Mouse (Mus musculus): ENCODE results near the gene Auts2. TPM values are rescaled to one million over a fixed set of nuclear protein-coding genes. Genes with fewer than 3 reads are reported as not detected.

The Auts2 gene
- polyA plus RNA-seq, 2 experiments = 38.3 to 50.8 TPM

DNA sequence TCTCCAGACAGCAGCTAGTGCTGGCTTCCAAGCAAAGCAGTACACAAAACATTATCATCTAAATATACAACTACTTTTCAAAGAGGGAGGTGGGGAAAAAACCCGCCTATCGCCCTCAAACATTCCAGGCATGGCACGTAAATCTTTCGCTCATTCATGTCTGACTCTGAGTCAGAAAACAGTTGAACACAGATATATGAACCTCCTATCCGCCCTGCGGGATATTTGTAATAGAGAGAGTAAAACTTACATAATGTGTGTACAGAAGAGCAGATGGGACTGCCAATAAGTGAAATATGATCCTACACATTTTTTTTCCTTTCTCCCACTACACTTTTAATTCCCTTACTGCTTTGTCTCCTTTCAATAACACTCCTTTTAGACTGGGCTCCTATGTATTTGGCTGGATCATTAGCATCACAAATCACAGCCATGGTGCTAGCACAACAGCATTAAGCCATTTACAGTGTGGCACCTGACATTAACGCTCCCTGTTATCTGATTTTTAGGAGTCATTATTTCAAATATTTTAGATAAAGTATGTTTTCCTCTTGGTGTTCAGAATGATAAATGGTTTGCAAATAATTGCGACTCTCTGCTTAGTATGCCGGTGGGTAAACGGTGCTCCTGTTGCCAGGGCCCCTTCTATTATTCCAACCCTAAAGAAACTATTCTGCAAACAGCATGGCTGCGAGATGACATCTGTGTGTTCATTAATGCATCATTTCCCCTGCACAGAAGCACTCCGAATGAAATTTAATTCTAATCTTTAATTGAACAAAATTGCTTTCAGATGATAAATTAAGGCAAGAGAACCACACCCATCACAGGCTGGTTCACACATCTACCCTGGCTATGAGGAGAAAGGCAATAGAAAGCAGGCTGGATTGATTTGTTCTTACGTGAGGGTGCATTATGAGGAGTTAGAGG lies 252.3 kb downstream of the Auts2 start:
- H3K4me3 ChIP-seq (replicated peaks; ENCODE audit: low read length) = no peak overlapping the region
- H3K27ac ChIP-seq (replicated peaks; ENCODE audit: low read depth, low read length) = no peak overlapping the region
- no peaks in the 10 kb centered on the region for H3K36me3 ChIP-seq (ENCODE audit: control insufficient read depth, insufficient read depth, low read length)
- TF ChIP-seq POLR2A (IDR thresholded peaks at IDR 0.05; ENCODE audit: borderline replicate concordance, extremely low read depth, insufficient read depth, insufficient read length) = no peak
- WGBS = 50% methylated on average over 13 of the region's 13 CpGs
- H3K27me3 ChIP-seq (ENCODE audit: control insufficient read depth, insufficient read depth, low read length) = no peaks in the 10 kb centered on the region
- DNase-seq (ENCODE audit: low spot score) = peak; percentile 30
- H3K4me2 ChIP-seq (replicated peaks; ENCODE audit: low read depth, low read length, severe bottlenecking) = no peak overlapping the region
- ATAC-seq (ENCODE audit: low FRiP score, low read depth) = no peak
- H3K9ac ChIP-seq (ENCODE audit: low read depth, low read length, severe bottlenecking) = no peak overlapping the region
- peaks cover 11% of the 10 kb centered on the region; the same call in 1 of the 2 replicates for H3K4me1 ChIP-seq (ENCODE audit: control insufficient read depth, insufficient read depth, low read length)
- H3K9me3 ChIP-seq (ENCODE audit: control insufficient read depth, low read length) = no peaks in the 10 kb centered on the region

DNA sequence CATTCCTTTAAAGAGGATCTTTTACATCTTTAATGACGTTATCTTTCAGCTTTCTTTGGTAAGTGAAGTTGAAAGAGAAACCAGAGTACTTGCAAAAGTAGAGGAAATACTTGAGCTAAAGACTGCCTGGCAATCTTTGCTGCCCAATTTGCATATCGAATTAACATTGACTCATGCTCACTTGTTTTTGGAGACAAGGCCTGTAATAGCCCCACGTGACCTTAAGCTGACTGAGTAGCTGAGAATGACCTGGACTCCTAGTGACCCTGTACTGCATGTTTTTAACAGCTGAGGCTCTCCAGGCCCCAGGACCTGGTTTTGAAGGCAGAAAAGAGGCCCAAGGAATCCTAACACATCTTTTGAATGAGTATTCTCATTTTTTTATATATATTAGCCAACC lies 259.4 kb downstream of the Auts2 start:
- Histone ChIP-seq H3K9ac (ENCODE audit: low read depth, low read length, severe bottlenecking) (no peak overlapping the region), H3K4me3 (replicated peaks; ENCODE audit: low read length) (no peak overlapping the region), H3K4me1 (ENCODE audit: control insufficient read depth, insufficient read depth, low read length) (0 out of 2 replicates have a peak, but pooled peaks cover 3% of the 10 kb centered on the region), H3K27ac (replicated peaks; ENCODE audit: low read depth, low read length) (no peak overlapping the region), H3K36me3 (ENCODE audit: control insufficient read depth, insufficient read depth, low read length) (no peaks in the 10 kb centered on the region), H3K9me3 (ENCODE audit: control insufficient read depth, low read length) (no peaks in the 10 kb centered on the region), H3K4me2 (replicated peaks; ENCODE audit: low read depth, low read length, severe bottlenecking) (no peak overlapping the region), H3K27me3 (ENCODE audit: control insufficient read depth, insufficient read depth, low read length) (no peaks in the 10 kb centered on the region)
- no peak for TF ChIP-seq POLR2A (IDR thresholded peaks at IDR 0.05; ENCODE audit: borderline replicate concordance, extremely low read depth, insufficient read depth, insufficient read length)
- ATAC-seq (ENCODE audit: low FRiP score, low read depth) (no peak), DNase-seq (ENCODE audit: low spot score) (no peak)
- 90% methylated on average over 3 of the region's 3 CpGs for WGBS

DNA sequence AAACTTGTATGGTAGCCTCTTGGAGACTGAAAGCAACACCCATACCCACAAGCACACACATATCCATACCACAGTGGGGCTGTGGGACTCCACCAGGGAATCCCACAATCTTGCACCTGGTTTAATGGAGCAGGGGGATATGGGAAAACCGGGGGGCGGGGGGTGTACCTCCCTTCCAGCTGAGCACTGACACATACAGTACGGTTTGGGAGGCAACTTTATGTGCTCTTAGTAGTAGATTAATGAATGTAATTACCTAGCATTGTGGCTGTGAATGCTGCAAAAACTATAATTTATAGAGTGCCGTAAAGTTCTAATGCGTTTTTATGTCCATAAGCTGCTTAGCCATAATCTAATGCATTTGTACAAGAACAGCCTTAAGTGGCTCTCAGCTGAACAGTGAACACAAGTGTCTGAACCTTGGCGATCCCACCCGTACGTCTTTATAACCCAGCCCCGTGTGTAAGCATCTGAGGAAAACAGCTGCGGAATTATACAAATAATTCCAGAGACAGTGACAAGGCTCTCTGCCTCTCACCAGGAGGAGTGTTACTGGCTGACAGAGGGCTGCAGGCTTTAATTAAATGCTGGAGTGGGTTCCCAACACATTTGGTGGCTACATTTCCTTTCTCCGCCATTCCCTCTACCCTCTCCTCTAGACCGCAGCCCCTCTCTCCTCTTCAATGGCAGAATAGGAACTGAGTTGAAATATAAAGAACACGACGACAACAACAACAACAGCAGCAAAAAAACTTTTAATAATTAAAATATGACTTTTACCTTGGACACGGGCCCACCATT lies 268.8 kb downstream of the Auts2 start:
- no peaks in the 10 kb centered on the region for H3K27me3 ChIP-seq (ENCODE audit: control insufficient read depth, insufficient read depth, low read length)
- H3K9me3 ChIP-seq (ENCODE audit: control insufficient read depth, low read length) = no peaks in the 10 kb centered on the region
- H3K36me3 ChIP-seq (ENCODE audit: control insufficient read depth, insufficient read depth, low read length) = no peaks in the 10 kb centered on the region
- no peak overlapping the region for H3K27ac ChIP-seq (replicated peaks; ENCODE audit: low read depth, low read length)
- 39% methylated on average over 15 of the region's 15 CpGs for WGBS
- no peak overlapping the region for H3K4me2 ChIP-seq (replicated peaks; ENCODE audit: low read depth, low read length, severe bottlenecking)
- ATAC-seq (ENCODE audit: low FRiP score, low read depth) = peak; percentile 44; the same call in 1 of the 2 replicates
- H3K4me1 ChIP-seq (ENCODE audit: control insufficient read depth, insufficient read depth, low read length) = peaks cover 10% of the 10 kb centered on the region
- no peak for TF ChIP-seq POLR2A (IDR thresholded peaks at IDR 0.05; ENCODE audit: borderline replicate concordance, extremely low read depth, insufficient read depth, insufficient read length)
- no peak for DNase-seq (ENCODE audit: low spot score)
- no peak overlapping the region for H3K4me3 ChIP-seq (replicated peaks; ENCODE audit: low read length)
- H3K9ac ChIP-seq (ENCODE audit: low read depth, low read length, severe bottlenecking) = no peak overlapping the region

DNA sequence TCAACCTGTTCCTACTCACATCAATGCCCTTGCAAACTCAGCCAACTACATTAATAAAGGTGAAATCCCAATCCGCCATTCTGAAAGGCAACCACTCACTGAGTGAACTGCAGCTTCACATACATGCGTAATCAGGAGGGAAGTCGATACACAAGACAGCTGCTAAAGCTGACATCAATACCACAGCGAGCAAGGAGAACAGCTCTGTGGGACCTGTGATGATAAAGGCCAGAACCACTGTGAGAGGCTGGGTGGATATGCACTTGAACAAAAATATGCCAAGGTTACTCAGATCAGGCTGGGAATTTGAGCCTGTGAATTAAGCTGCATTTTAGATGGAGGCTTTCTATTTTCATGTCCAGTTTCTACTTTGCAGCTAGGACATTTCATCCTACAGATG lies 271.0 kb downstream of the Auts2 start:
- Histone ChIP-seq H3K36me3 (ENCODE audit: control insufficient read depth, insufficient read depth, low read length) (no peaks in the 10 kb centered on the region), H3K4me3 (replicated peaks; ENCODE audit: low read length) (no peak overlapping the region), H3K9ac (ENCODE audit: low read depth, low read length, severe bottlenecking) (no peak overlapping the region), H3K27me3 (ENCODE audit: control insufficient read depth, insufficient read depth, low read length) (no peaks in the 10 kb centered on the region), H3K27ac (replicated peaks; ENCODE audit: low read depth, low read length) (no peak overlapping the region), H3K9me3 (ENCODE audit: control insufficient read depth, low read length) (no peaks in the 10 kb centered on the region), H3K4me1 (ENCODE audit: control insufficient read depth, insufficient read depth, low read length) (peaks cover 10% of the 10 kb centered on the region), H3K4me2 (replicated peaks; ENCODE audit: low read depth, low read length, severe bottlenecking) (no peak overlapping the region)
- TF ChIP-seq POLR2A (IDR thresholded peaks at IDR 0.05; ENCODE audit: borderline replicate concordance, extremely low read depth, insufficient read depth, insufficient read length) = no peak
- 76% methylated on average over 4 of the region's 4 CpGs for WGBS
- no peak for DNase-seq (ENCODE audit: low spot score)
- ATAC-seq (ENCODE audit: low FRiP score, low read depth) = no peak

DNA sequence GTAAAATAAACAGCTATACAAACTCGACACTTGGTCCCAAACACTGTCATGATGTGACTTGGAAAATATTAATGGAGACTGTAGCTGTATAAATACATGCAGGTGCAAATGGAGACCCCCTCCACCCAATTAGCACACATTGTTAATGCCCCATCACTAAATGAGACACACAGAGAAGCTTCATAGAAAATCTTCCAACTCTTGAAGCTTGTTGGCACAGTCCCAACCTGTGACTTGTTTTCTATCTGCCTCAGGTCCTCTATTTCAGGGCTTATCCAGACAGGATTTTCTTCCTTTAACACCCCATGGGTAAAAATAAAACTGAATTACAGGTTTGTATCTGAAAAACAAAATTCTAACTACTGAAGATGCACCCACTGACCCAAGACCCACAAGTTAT lies 272.2 kb downstream of the Auts2 start:
- ATAC-seq (ENCODE audit: low FRiP score, low read depth) (no peak), DNase-seq (ENCODE audit: low spot score) (no peak)
- Histone ChIP-seq H3K9me3 (ENCODE audit: control insufficient read depth, low read length) (no peaks in the 10 kb centered on the region), H3K27me3 (ENCODE audit: control insufficient read depth, insufficient read depth, low read length) (no peaks in the 10 kb centered on the region), H3K4me3 (replicated peaks; ENCODE audit: low read length) (no peak overlapping the region), H3K4me1 (ENCODE audit: control insufficient read depth, insufficient read depth, low read length) (peaks cover 10% of the 10 kb centered on the region), H3K4me2 (replicated peaks; ENCODE audit: low read depth, low read length, severe bottlenecking) (no peak overlapping the region), H3K27ac (replicated peaks; ENCODE audit: low read depth, low read length) (no peak overlapping the region), H3K9ac (ENCODE audit: low read depth, low read length, severe bottlenecking) (no peak overlapping the region), H3K36me3 (ENCODE audit: control insufficient read depth, insufficient read depth, low read length) (no peaks in the 10 kb centered on the region)
- WGBS = 86% methylated on average over 1 of the region's 1 CpGs
- TF ChIP-seq POLR2A (IDR thresholded peaks at IDR 0.05; ENCODE audit: borderline replicate concordance, extremely low read depth, insufficient read depth, insufficient read length) = no peak

Data from limb, embryonic 14.5 days (tissue).